ENCODE assay signal across 16 mouse cellular contexts in genomic region chr3:93551950-93552901, GRCm38 (mm10). TPM values are rescaled to one million over a fixed set of nuclear protein-coding genes. Genes with fewer than 3 reads are reported as not detected.
DNase-seq lines count a peak whose midpoint lies in the region; ATAC-seq and TF ChIP-seq lines count a peak whose summit lies in the region.
"Had no signal": no experiment of that assay in that cellular context is flagged by ENCODE, and none has a peak within 500 bp of the region (broad histone marks: within the 10 kb centered on the region; RNA-seq: fewer than 3 reads in every experiment).

No protein-coding gene starts in this region.

- H3K79me2 ChIP-seq in CH12.LX (replicated peaks; ENCODE audit: control insufficient read depth, extremely low read depth, insufficient read depth, poor library complexity, severe bottlenecking) = peaks cover 22% of the 10 kb centered on the region

- peak overlapping the region; percentile 51 for H3K27ac ChIP-seq in embryonic facial prominence, embryonic 13.5 days
- no peak overlapping the region for H3K27ac ChIP-seq in embryonic facial prominence, embryonic 10.5 days (replicated peaks)
- peak overlapping the region; percentile 75 for H3K27ac ChIP-seq in CH12.LX (ENCODE audit: insufficient read depth, low read depth)
- no peak overlapping the region for H3K27ac ChIP-seq in midbrain, postnatal 0 days (ENCODE audit: low read depth, low read length)
- no peak overlapping the region for H3K27ac ChIP-seq in forebrain, embryonic 16.5 days (ENCODE audit: low read length)
- H3K27ac ChIP-seq: layer of hippocampus, adult 2 months had no signal

- H3K4me1 ChIP-seq in embryonic facial prominence, embryonic 13.5 days = peaks cover 29% of the 10 kb centered on the region
- H3K4me1 ChIP-seq in embryonic facial prominence, embryonic 10.5 days = peaks cover 28% of the 10 kb centered on the region
- H3K4me1 ChIP-seq in CH12.LX (ENCODE audit: control insufficient read depth in 1 of 2, insufficient read depth in 2 of 2) = peaks cover 11 to 63% of the 10 kb centered on the region in 2 experiments
- H3K4me1 ChIP-seq in midbrain, postnatal 0 days (ENCODE audit: insufficient read depth, low read length) = peaks cover 7% of the 10 kb centered on the region; the same call in 1 of the 2 replicates
- peaks cover 8% of the 10 kb centered on the region for H3K4me1 ChIP-seq in forebrain, embryonic 16.5 days (replicated peaks; ENCODE audit: control insufficient read depth, insufficient read depth, low read length)

- ATAC-seq in embryonic facial prominence, embryonic 13.5 days (ENCODE audit: insufficient number of reproducible peaks, insufficient read depth, low FRiP score, low TSS enrichment, low read depth) = no peak
- ATAC-seq in hematopoietic stem cell, adult 5-6 weeks (replicated peaks in 1 of 2; ENCODE audit: insufficient read depth in 1 of 2, low FRiP score in 2 of 2, low TSS enrichment in 1 of 2, low read depth in 1 of 2, poor library complexity in 2 of 2, severe bottlenecking in 2 of 2) = peak; percentile 57 to 72
- peak; percentile 33 for ATAC-seq in monocyte, adult 5-6 weeks (replicated peaks; ENCODE audit: insufficient number of reproducible peaks, low FRiP score, low TSS enrichment, poor library complexity, severe bottlenecking)
- ATAC-seq in midbrain, postnatal 0 days (ENCODE audit: low FRiP score) = no peak
- ATAC-seq in forebrain, embryonic 16.5 days = no peak

- H3K9me3 ChIP-seq in embryonic facial prominence, embryonic 13.5 days = no peaks in the 10 kb centered on the region
- no peaks in the 10 kb centered on the region for H3K9me3 ChIP-seq in embryonic facial prominence, embryonic 10.5 days
- no peaks in the 10 kb centered on the region for H3K9me3 ChIP-seq in CH12.LX (replicated peaks; ENCODE audit: low read length)
- H3K9me3 ChIP-seq in midbrain, postnatal 0 days (ENCODE audit: low read length) = no peaks in the 10 kb centered on the region
- H3K9me3 ChIP-seq in forebrain, embryonic 16.5 days (ENCODE audit: control insufficient read depth, low read length) = no peaks in the 10 kb centered on the region

- TF ChIP-seq EP300 in CH12.LX (IDR thresholded peaks at IDR 0.05; ENCODE audit: low read length) = peak; percentile 61

- H3K9ac ChIP-seq in embryonic facial prominence, embryonic 13.5 days = no peak overlapping the region
- peak overlapping the region; percentile 54 for H3K9ac ChIP-seq in CH12.LX (ENCODE audit: insufficient read depth, low read depth)
- no peak overlapping the region for H3K9ac ChIP-seq in midbrain, postnatal 0 days (replicated peaks; ENCODE audit: low read length, poor library complexity, severe bottlenecking)
- H3K9ac ChIP-seq in forebrain, embryonic 16.5 days (replicated peaks; ENCODE audit: low read depth, low read length) = no peak overlapping the region
- H3K9ac ChIP-seq: lung, embryonic 14.5 days had no signal

- TF ChIP-seq RAD21 in CH12.LX (IDR thresholded peaks at IDR 0.05; ENCODE audit: low read depth, low read length) = no peak

- H3K4me2 ChIP-seq in embryonic facial prominence, embryonic 13.5 days = no peak overlapping the region
- peak overlapping the region; percentile 8 for H3K4me2 ChIP-seq in CH12.LX (ENCODE audit: insufficient read depth, low read depth, poor library complexity, severe bottlenecking)
- H3K4me2 ChIP-seq in midbrain, postnatal 0 days (ENCODE audit: low read depth, low read length, poor library complexity, severe bottlenecking) = no peak overlapping the region
- no peak overlapping the region for H3K4me2 ChIP-seq in forebrain, embryonic 16.5 days (ENCODE audit: low read length)
- H3K4me2 ChIP-seq: lung, embryonic 14.5 days had no signal

- no peak for TF ChIP-seq POLR2A in CH12.LX (IDR thresholded peaks at IDR 0.05; ENCODE audit: low read depth, low read length)

- WGBS in embryonic facial prominence, embryonic 13.5 days = 81% methylated on average over 5 of the region's 5 CpGs
- WGBS in embryonic facial prominence, embryonic 10.5 days = 86% methylated on average over 5 of the region's 5 CpGs
- 93% methylated on average over 5 of the region's 5 CpGs for WGBS in midbrain, postnatal 0 days
- WGBS in forebrain, embryonic 16.5 days = 88% methylated on average over 5 of the region's 5 CpGs

- H3K36me3 ChIP-seq in embryonic facial prominence, embryonic 13.5 days = no peaks in the 10 kb centered on the region
- no peaks in the 10 kb centered on the region for H3K36me3 ChIP-seq in embryonic facial prominence, embryonic 10.5 days (replicated peaks)
- H3K36me3 ChIP-seq in CH12.LX (replicated peaks in 1 of 2; ENCODE audit: control insufficient read depth in 1 of 2, insufficient read depth in 1 of 2, low read length in 1 of 2) = no peaks in the 10 kb centered on the region
- H3K36me3 ChIP-seq in midbrain, postnatal 0 days (ENCODE audit: insufficient read depth, low read length) = no peaks in the 10 kb centered on the region
- H3K36me3 ChIP-seq in forebrain, embryonic 16.5 days (ENCODE audit: control insufficient read depth, insufficient read depth) = no peaks in the 10 kb centered on the region

- DNase-seq in embryonic facial prominence, embryonic 10.5 days (ENCODE audit: low spot score) = no peak
- peak; percentile 60 for DNase-seq in CH12.LX (ENCODE audit: extremely low read depth)
- no peak for DNase-seq in adrenal gland, postnatal 4 days (ENCODE audit: low spot score in 2 of 2)
- DNase-seq in midbrain, postnatal 0 days (ENCODE audit: low spot score) = no peak
- DNase-seq: adrenal gland, postnatal 25 days; cerebellum, adult 9-10 months; heart, postnatal 14 days; kidney, adult 11 months; lung, embryonic 14.5 days; midbrain, embryonic 14.5 days; right cerebral cortex, postnatal 25 days had no signal

- H3K4me3 ChIP-seq in embryonic facial prominence, embryonic 13.5 days = no peak overlapping the region
- no peak overlapping the region for H3K4me3 ChIP-seq in embryonic facial prominence, embryonic 10.5 days
- H3K4me3 ChIP-seq in CH12.LX (replicated peaks in 1 of 3; ENCODE audit: low read depth in 2 of 3, low read length in 2 of 3, poor library complexity in 1 of 3) = no peak overlapping the region
- no peak overlapping the region for H3K4me3 ChIP-seq in midbrain, postnatal 0 days (ENCODE audit: low read depth, low read length)
- no peak overlapping the region for H3K4me3 ChIP-seq in forebrain, embryonic 16.5 days (replicated peaks; ENCODE audit: low read length)
- H3K4me3 ChIP-seq: layer of hippocampus, adult 2 months had no signal

- dilution Hi-C loops in CH12.LX (cut with MboI; ENCODE audit: extremely low pct_ligation_motif_present, extremely low pct_unique_long_range_greater_than_20kb, low sequenced_read_pairs) = no loop called here

- TF ChIP-seq CTCF in CH12.LX (conservative IDR thresholded peaks at IDR 0.05 in 1 of 2, IDR thresholded peaks at IDR 0.05 in 1 of 2; ENCODE audit: low read depth in 2 of 2, low read length in 2 of 2) = no peak
- no peak for TF ChIP-seq CTCF in midbrain, postnatal 0 days (IDR thresholded peaks at IDR 0.05)

- in situ Hi-C loops in CH12.LX (cut with MboI; ENCODE audit: low pct_ligation_motif_present, low pct_unique_long_range_greater_than_20kb, low sequenced_read_pairs) = no loop called here

- H3K27me3 ChIP-seq in embryonic facial prominence, embryonic 13.5 days = no peaks in the 10 kb centered on the region
- H3K27me3 ChIP-seq in embryonic facial prominence, embryonic 10.5 days (replicated peaks; ENCODE audit: low read depth, poor library complexity, severe bottlenecking) = peaks cover 13% of the 10 kb centered on the region
- no peaks in the 10 kb centered on the region for H3K27me3 ChIP-seq in CH12.LX (replicated peaks)
- no peaks in the 10 kb centered on the region for H3K27me3 ChIP-seq in midbrain, postnatal 0 days (ENCODE audit: insufficient read depth, low read length)
- H3K27me3 ChIP-seq in forebrain, embryonic 16.5 days (replicated peaks; ENCODE audit: control insufficient read depth, insufficient read depth, low read length) = no peaks in the 10 kb centered on the region

TF ChIP-seq in CH12.LX, 34 proteins besides CTCF, POLR2A, EP300 and RAD21:
- peak; percentile 67 for TF ChIP-seq JUND (conservative IDR thresholded peaks at IDR 0.05; ENCODE audit: low read depth, low read length)
- peak; percentile 38 for TF ChIP-seq JUN (IDR thresholded peaks at IDR 0.05; ENCODE audit: insufficient read depth, low read depth, low read length)
- peak; percentile 77 for TF ChIP-seq BHLHE40 (IDR thresholded peaks at IDR 0.05; ENCODE audit: low read depth, low read length)
- peak; percentile 79 for TF ChIP-seq ZNF384 (IDR thresholded peaks at IDR 0.05; ENCODE audit: low read depth, low read length)
- TF ChIP-seq MAFK (IDR thresholded peaks at IDR 0.05; ENCODE audit: insufficient replicate concordance, low read length) = no peak

RNA-seq across cellular contexts. Expression of gene S100a10, which starts 2.7 kb away (rescaled TPM):
- 507 and 556 TPM in 2 replicates for polyA plus RNA-seq in embryonic facial prominence, embryonic 13.5 days (2015; fragmentation: Nextera tagmentation; extraction: Ambion mirVana)
- 118 and 146 TPM in 2 replicates for polyA plus RNA-seq in embryonic facial prominence, embryonic 10.5 days (2016; fragmentation: Nextera tagmentation; extraction: Ambion mirVana)
- total RNA-seq in CH12.LX (2012; rRNA removed) (352 and 369 TPM in 2 replicates), CH12.LX (2014; rRNA removed) (429 and 518 TPM in 2 replicates)
- polyA plus RNA-seq in CH12.LX (2012; ENCODE audit: insufficient read length, low read depth) = 213 and 259 TPM in 2 replicates
- 357 and 381 TPM in 2 replicates for total RNA-seq in hematopoietic stem cell, adult 5-6 weeks (2017)
- total RNA-seq in monocyte, adult 5-6 weeks (2017) = 811 to 1,204 TPM (median 873 TPM) in 3 replicates
- total RNA-seq in adrenal gland, postnatal 4 days (2021) = 100 to 1,000 TPM; 198 to 205 TPM
- 68.9 and 74.5 TPM in 2 replicates for total RNA-seq in midbrain, postnatal 0 days (2014; rRNA removed)
- 134 and 136 TPM in 2 replicates for polyA plus RNA-seq in midbrain, postnatal 0 days (2015; fragmentation: Nextera tagmentation; extraction: Ambion mirVana)
- polyA plus RNA-seq in forebrain, embryonic 16.5 days (2015; fragmentation: Nextera tagmentation; extraction: Ambion mirVana) = 117 and 124 TPM in 2 replicates

RNA-seq across cellular contexts. Expression of gene S100a11, which starts 31.9 kb away (rescaled TPM):
- polyA plus RNA-seq in embryonic facial prominence, embryonic 13.5 days (2015; fragmentation: Nextera tagmentation; extraction: Ambion mirVana) = 1,381 and 1,392 TPM in 2 replicates
- polyA plus RNA-seq in embryonic facial prominence, embryonic 10.5 days (2016; fragmentation: Nextera tagmentation; extraction: Ambion mirVana) = 351 and 395 TPM in 2 replicates
- total RNA-seq in CH12.LX (2012; rRNA removed) = 33.4 and 47.2 TPM in 2 replicates
- total RNA-seq in CH12.LX (2014; rRNA removed) = 68.9 and 75.2 TPM in 2 replicates
- 448 and 468 TPM in 2 replicates for polyA plus RNA-seq in CH12.LX (2012; ENCODE audit: insufficient read length, low read depth)
- total RNA-seq in hematopoietic stem cell, adult 5-6 weeks (2017) = 49.1 and 66.1 TPM in 2 replicates
- total RNA-seq in monocyte, adult 5-6 weeks (2017) = 59.1 to 65.2 TPM (median 61.9 TPM) in 3 replicates
- total RNA-seq in adrenal gland, postnatal 4 days (2021) = 100 to 1,000 TPM; 223 to 236 TPM
- total RNA-seq in midbrain, postnatal 0 days (2014; rRNA removed) = 10.3 and 11.0 TPM in 2 replicates
- polyA plus RNA-seq in midbrain, postnatal 0 days (2015; fragmentation: Nextera tagmentation; extraction: Ambion mirVana) = 183 and 200 TPM in 2 replicates
- 104 and 129 TPM in 2 replicates for polyA plus RNA-seq in forebrain, embryonic 16.5 days (2015; fragmentation: Nextera tagmentation; extraction: Ambion mirVana)

Comparison
In these comparisons a context has a peak if more than half of its experiments do, and no peak if none do; other contexts are left out.
1. H3K27ac ChIP-seq: peak in embryonic facial prominence, embryonic 13.5 days (single experiment) and CH12.LX (single experiment); none in embryonic facial prominence, embryonic 10.5 days (single experiment), midbrain, postnatal 0 days (single experiment) and forebrain, embryonic 16.5 days (single experiment).
2. ATAC-seq: peak in hematopoietic stem cell, adult 5-6 weeks (2 of 2) and monocyte, adult 5-6 weeks (single experiment); none in embryonic facial prominence, embryonic 13.5 days (single experiment), midbrain, postnatal 0 days (single experiment) and forebrain, embryonic 16.5 days (single experiment).